ENCODE assay signal across 8 mouse cellular contexts in genomic region chr6:30300901-30301300, GRCm38 (mm10). TPM values are rescaled to one million over a fixed set of nuclear protein-coding genes. Genes with fewer than 3 reads are reported as not detected.
DNase-seq lines count a peak whose midpoint lies in the region; ATAC-seq and TF ChIP-seq lines count a peak whose summit lies in the region.

No protein-coding gene starts in this region.

- peaks cover 30% of the 10 kb centered on the region for H3K4me1 ChIP-seq in limb, embryonic 12.5 days (replicated peaks)
- peaks cover 7% of the 10 kb centered on the region; the same call in 1 of the 2 replicates for H3K4me1 ChIP-seq in midbrain, postnatal 0 days (ENCODE audit: insufficient read depth, low read length)

- H3K27ac ChIP-seq in limb, embryonic 12.5 days, result peak overlapping the region; percentile 89
- H3K27ac ChIP-seq in midbrain, postnatal 0 days (ENCODE audit: low read depth, low read length), result peak overlapping the region; percentile 78

- WGBS in limb, embryonic 12.5 days, result 2% methylated on average over 7 of the region's 7 CpGs
- WGBS in midbrain, postnatal 0 days, result 1% methylated on average over 7 of the region's 7 CpGs

- H3K27me3 ChIP-seq in limb, embryonic 12.5 days, result no peaks in the 10 kb centered on the region
- H3K27me3 ChIP-seq in midbrain, postnatal 0 days (ENCODE audit: insufficient read depth, low read length), result no peaks in the 10 kb centered on the region

- peak overlapping the region; percentile 83 for H3K4me2 ChIP-seq in limb, embryonic 12.5 days
- peak overlapping the region; percentile 91 for H3K4me2 ChIP-seq in midbrain, postnatal 0 days (ENCODE audit: low read depth, low read length, poor library complexity, severe bottlenecking)

- H3K9ac ChIP-seq in limb, embryonic 12.5 days (replicated peaks), result peak overlapping the region; percentile 70; the same call in 1 of the 2 replicates
- peak overlapping the region; percentile 42 for H3K9ac ChIP-seq in midbrain, postnatal 0 days (replicated peaks; ENCODE audit: low read length, poor library complexity, severe bottlenecking)

- no peaks in the 10 kb centered on the region for H3K9me3 ChIP-seq in limb, embryonic 12.5 days
- no peaks in the 10 kb centered on the region for H3K9me3 ChIP-seq in midbrain, postnatal 0 days (ENCODE audit: low read length)

- H3K4me3 ChIP-seq in limb, embryonic 12.5 days (replicated peaks), result peak overlapping the region; percentile 85
- H3K4me3 ChIP-seq in midbrain, postnatal 0 days (ENCODE audit: low read depth, low read length), result peak overlapping the region; percentile 74

- TF ChIP-seq CTCF in midbrain, postnatal 0 days (IDR thresholded peaks at IDR 0.05), result no peak

- H3K36me3 ChIP-seq in limb, embryonic 12.5 days, result peaks cover 21% of the 10 kb centered on the region
- H3K36me3 ChIP-seq in midbrain, postnatal 0 days (ENCODE audit: insufficient read depth, low read length), result no peaks in the 10 kb centered on the region

- DNase-seq in lung, adult 18-20 months, result peak; percentile 29 to 38
- no peak for DNase-seq in lung, postnatal 4 days
- peak; percentile 43 for DNase-seq in adrenal gland, postnatal 14 days
- peak; percentile 29 for DNase-seq in forelimb bud, embryonic 11.5 days (ENCODE audit: low read depth, low spot score)
- DNase-seq in midbrain, postnatal 0 days (ENCODE audit: low spot score), result no peak
- DNase-seq in layer of hippocampus, postnatal 36 days, result no peak
- DNase-seq in spleen, postnatal 36 days (ENCODE audit: low spot score in 2 of 2), result no peak

- ATAC-seq in limb, embryonic 12.5 days (ENCODE audit: insufficient number of reproducible peaks, insufficient read depth, low FRiP score, low TSS enrichment, low read depth), result no peak
- ATAC-seq in midbrain, postnatal 0 days (ENCODE audit: low FRiP score), result no peak

RNA-seq across cellular contexts. Expression of gene Ube2h, which starts 3.4 kb away (rescaled TPM):
- total RNA-seq in adrenal gland, postnatal 14 days (2021), result 116 and 124 TPM in 2 replicates
- 49.9 and 54.2 TPM in 2 replicates for polyA plus RNA-seq in limb, embryonic 12.5 days (2016; fragmentation: Nextera tagmentation; extraction: Ambion mirVana)
- 47.8 and 57.0 TPM in 2 replicates for total RNA-seq in midbrain, postnatal 0 days (2014; rRNA removed)
- 40.0 and 43.1 TPM in 2 replicates for polyA plus RNA-seq in midbrain, postnatal 0 days (2015; fragmentation: Nextera tagmentation; extraction: Ambion mirVana)
- 10 to 100 TPM; 88.1 to 93.9 TPM for total RNA-seq in layer of hippocampus, postnatal 36 days (2021)

Comparison
In these comparisons a context has a peak if more than half of its experiments do, and no peak if none do; other contexts are left out.
1. DNase-seq: peak in lung, adult 18-20 months (2 of 2), adrenal gland, postnatal 14 days (single experiment) and forelimb bud, embryonic 11.5 days (single experiment); none in lung, postnatal 4 days (0 of 2), midbrain, postnatal 0 days (single experiment), layer of hippocampus, postnatal 36 days (0 of 2) and spleen, postnatal 36 days (0 of 2).